In genomic region chr9:110890026-110890783, GRCm38 (mm10) we compare ENCODE assay signal across 13 mouse cellular contexts. TPM values are rescaled to one million over a fixed set of nuclear protein-coding genes. Genes with fewer than 3 reads are reported as not detected.
A peak's percentile ranks its signal among the peaks of the same experiment; 100 is the strongest.
DNase-seq lines count a peak whose midpoint lies in the region; ATAC-seq and TF ChIP-seq lines count a peak whose summit lies in the region.
"Had no signal": no experiment of that assay in that cellular context is flagged by ENCODE, and none has a peak within 500 bp of the region (broad histone marks: within the 10 kb centered on the region; RNA-seq: fewer than 3 reads in every experiment).

No protein-coding gene starts in this region.

- H3K27ac ChIP-seq in midbrain, postnatal 0 days (ENCODE audit: low read depth, low read length) = no peak overlapping the region
- H3K27ac ChIP-seq in midbrain, embryonic 14.5 days (replicated peaks; ENCODE audit: low read depth, low read length) = no peak overlapping the region
- H3K27ac ChIP-seq in cortical plate, adult 2 months (ENCODE audit: insufficient read depth, low read length) = no peak overlapping the region
- H3K27ac ChIP-seq in kidney, postnatal 0 days = no peak overlapping the region
- H3K27ac ChIP-seq in stomach, embryonic 15.5 days = no peak overlapping the region
- H3K27ac ChIP-seq in forebrain, embryonic 12.5 days = no peak overlapping the region
- H3K27ac ChIP-seq: embryonic facial prominence, embryonic 13.5 days; heart, embryonic 15.5 days had no signal

- no peaks in the 10 kb centered on the region for H3K27me3 ChIP-seq in midbrain, postnatal 0 days (ENCODE audit: insufficient read depth, low read length)
- no peaks in the 10 kb centered on the region for H3K27me3 ChIP-seq in midbrain, embryonic 14.5 days (ENCODE audit: control insufficient read depth, insufficient read depth, low read length)
- H3K27me3 ChIP-seq in kidney, postnatal 0 days (ENCODE audit: insufficient read depth, low read length) = no peaks in the 10 kb centered on the region
- H3K27me3 ChIP-seq in stomach, embryonic 15.5 days (replicated peaks) = no peaks in the 10 kb centered on the region
- H3K27me3 ChIP-seq in forebrain, embryonic 12.5 days = peaks cover 10% of the 10 kb centered on the region; the same call in 1 of the 2 replicates
- H3K27me3 ChIP-seq: embryonic facial prominence, embryonic 13.5 days; heart, embryonic 15.5 days had no signal

- WGBS in midbrain, postnatal 0 days = 25% methylated on average over 21 of the region's 21 CpGs
- WGBS in midbrain, embryonic 14.5 days = 13% methylated on average over 21 of the region's 21 CpGs
- WGBS in kidney, postnatal 0 days = 15% methylated on average over 21 of the region's 21 CpGs
- WGBS in stomach, embryonic 15.5 days = 13% methylated on average over 21 of the region's 21 CpGs
- WGBS in forebrain, embryonic 12.5 days = 9% methylated on average over 20 of the region's 21 CpGs

- no peak overlapping the region for H3K9ac ChIP-seq in midbrain, postnatal 0 days (replicated peaks; ENCODE audit: low read length, poor library complexity, severe bottlenecking)
- no peak overlapping the region; the same call in 1 of the 2 replicates for H3K9ac ChIP-seq in midbrain, embryonic 14.5 days (replicated peaks; ENCODE audit: low read length)
- H3K9ac ChIP-seq in kidney, postnatal 0 days (ENCODE audit: low read depth, low read length) = no peak overlapping the region
- H3K9ac ChIP-seq in stomach, embryonic 15.5 days = no peak overlapping the region
- H3K9ac ChIP-seq in forebrain, embryonic 12.5 days = no peak overlapping the region
- H3K9ac ChIP-seq: embryonic facial prominence, embryonic 13.5 days; heart, embryonic 15.5 days had no signal

- DNase-seq in midbrain, postnatal 0 days (ENCODE audit: low spot score) = no peak
- no peak for DNase-seq in midbrain, embryonic 14.5 days
- DNase-seq in kidney, postnatal 0 days (ENCODE audit: low spot score) = peak; percentile 27
- DNase-seq in right cerebral cortex, postnatal 4 days = no peak
- DNase-seq in layer of hippocampus, postnatal 14 days (ENCODE audit: low spot score in 2 of 2) = no peak
- DNase-seq: adrenal gland, adult 2 months had no signal

- no peak overlapping the region for H3K4me2 ChIP-seq in midbrain, postnatal 0 days (ENCODE audit: low read depth, low read length, poor library complexity, severe bottlenecking)
- H3K4me2 ChIP-seq in midbrain, embryonic 14.5 days (ENCODE audit: low read length) = no peak overlapping the region
- H3K4me2 ChIP-seq in kidney, postnatal 0 days (ENCODE audit: low read length) = peak overlapping the region; percentile 27
- H3K4me2 ChIP-seq in stomach, embryonic 15.5 days = peak overlapping the region; percentile 19; the same call in 1 of the 2 replicates
- no peak overlapping the region; the same call in 1 of the 2 replicates for H3K4me2 ChIP-seq in forebrain, embryonic 12.5 days
- H3K4me2 ChIP-seq: embryonic facial prominence, embryonic 13.5 days; heart, embryonic 15.5 days had no signal

- no peaks in the 10 kb centered on the region for H3K4me1 ChIP-seq in midbrain, postnatal 0 days (ENCODE audit: insufficient read depth, low read length)
- no peaks in the 10 kb centered on the region for H3K4me1 ChIP-seq in midbrain, embryonic 14.5 days (ENCODE audit: control insufficient read depth, insufficient read depth, low read length)
- H3K4me1 ChIP-seq in cortical plate, adult 2 months (ENCODE audit: control insufficient read depth, insufficient read depth, low read length) = no peaks in the 10 kb centered on the region
- H3K4me1 ChIP-seq in kidney, postnatal 0 days (replicated peaks; ENCODE audit: insufficient read depth, low read length) = no peaks in the 10 kb centered on the region; the same call in 1 of the 2 replicates
- peaks cover 7% of the 10 kb centered on the region; the same call in 1 of the 2 replicates for H3K4me1 ChIP-seq in stomach, embryonic 15.5 days
- peaks cover 7% of the 10 kb centered on the region; the same call in 1 of the 2 replicates for H3K4me1 ChIP-seq in forebrain, embryonic 12.5 days

- H3K36me3 ChIP-seq in midbrain, postnatal 0 days (ENCODE audit: insufficient read depth, low read length) = no peaks in the 10 kb centered on the region; the same call in 1 of the 2 replicates
- H3K36me3 ChIP-seq in midbrain, embryonic 14.5 days (ENCODE audit: control insufficient read depth, insufficient read depth, low read length) = no peaks in the 10 kb centered on the region
- no peaks in the 10 kb centered on the region for H3K36me3 ChIP-seq in kidney, postnatal 0 days (ENCODE audit: insufficient read depth, low read length)
- no peaks in the 10 kb centered on the region for H3K36me3 ChIP-seq in stomach, embryonic 15.5 days
- no peaks in the 10 kb centered on the region for H3K36me3 ChIP-seq in forebrain, embryonic 12.5 days (replicated peaks)
- H3K36me3 ChIP-seq: embryonic facial prominence, embryonic 13.5 days; heart, embryonic 15.5 days had no signal

- H3K9me3 ChIP-seq in midbrain, postnatal 0 days (ENCODE audit: low read length) = no peaks in the 10 kb centered on the region
- H3K9me3 ChIP-seq in midbrain, embryonic 14.5 days (ENCODE audit: control insufficient read depth, low read length) = no peaks in the 10 kb centered on the region
- H3K9me3 ChIP-seq in kidney, postnatal 0 days (replicated peaks; ENCODE audit: low read length) = no peaks in the 10 kb centered on the region
- no peaks in the 10 kb centered on the region for H3K9me3 ChIP-seq in stomach, embryonic 15.5 days
- H3K9me3 ChIP-seq in forebrain, embryonic 12.5 days = no peaks in the 10 kb centered on the region
- H3K9me3 ChIP-seq: embryonic facial prominence, embryonic 13.5 days; heart, embryonic 15.5 days had no signal

- no peak overlapping the region for H3K4me3 ChIP-seq in midbrain, postnatal 0 days (ENCODE audit: low read depth, low read length)
- no peak overlapping the region for H3K4me3 ChIP-seq in midbrain, embryonic 14.5 days (replicated peaks; ENCODE audit: low read depth, low read length)
- no peak overlapping the region for H3K4me3 ChIP-seq in cortical plate, adult 2 months (ENCODE audit: insufficient read depth, low read length)
- no peak overlapping the region for H3K4me3 ChIP-seq in kidney, postnatal 0 days (replicated peaks; ENCODE audit: low read depth, low read length)
- no peak overlapping the region for H3K4me3 ChIP-seq in stomach, embryonic 15.5 days (replicated peaks)
- no peak overlapping the region for H3K4me3 ChIP-seq in forebrain, embryonic 12.5 days (replicated peaks)
- H3K4me3 ChIP-seq: embryonic facial prominence, embryonic 13.5 days; heart, embryonic 15.5 days had no signal

- no peak for TF ChIP-seq POLR2A in cortical plate, adult 2 months (IDR thresholded peaks at IDR 0.05; ENCODE audit: extremely low read depth, insufficient read depth, low read length)

- no peak for ATAC-seq in midbrain, postnatal 0 days (ENCODE audit: low FRiP score)
- no peak for ATAC-seq in midbrain, embryonic 14.5 days (ENCODE audit: low FRiP score, low TSS enrichment)
- ATAC-seq in kidney, postnatal 0 days (replicated peaks; ENCODE audit: low FRiP score, low read depth) = peak; percentile 34
- ATAC-seq in stomach, embryonic 15.5 days (ENCODE audit: insufficient read depth, low FRiP score, low read depth) = peak; percentile 42; the same call in 1 of the 2 replicates
- no peak for ATAC-seq in forebrain, embryonic 12.5 days (ENCODE audit: low FRiP score)

- TF ChIP-seq CTCF in midbrain, postnatal 0 days (IDR thresholded peaks at IDR 0.05) = peak; percentile 43
- peak; percentile 26; the same call in 1 of the 2 replicates for TF ChIP-seq CTCF in cortical plate, adult 2 months (IDR thresholded peaks at IDR 0.05; ENCODE audit: extremely low read depth, insufficient read depth, low read length)
- TF ChIP-seq CTCF in kidney, postnatal 0 days (IDR thresholded peaks at IDR 0.05; ENCODE audit: low read depth) = peak; percentile 51

RNA-seq across cellular contexts. Expression of gene Tmie, which starts 10.3 kb away (rescaled TPM):
- 3.7 and 7.6 TPM in 2 replicates for total RNA-seq in midbrain, postnatal 0 days (2014; rRNA removed)
- polyA plus RNA-seq in midbrain, postnatal 0 days (2015; fragmentation: Nextera tagmentation; extraction: Ambion mirVana) = 6.6 and 7.6 TPM in 2 replicates
- polyA plus RNA-seq in midbrain, embryonic 14.5 days (2014; fragmentation: Nextera tagmentation; extraction: Ambion mirVana) = 0.75 and 1.5 TPM in 2 replicates
- polyA plus RNA-seq in cortical plate, adult 2 months (2012; rRNA removed) = 1.6 and 2.7 TPM in 2 replicates
- 2.3 and 2.9 TPM in 2 replicates for polyA plus RNA-seq in kidney, postnatal 0 days (2015; fragmentation: Nextera tagmentation; extraction: Ambion mirVana)
- polyA plus RNA-seq in stomach, embryonic 15.5 days (2015; fragmentation: Nextera tagmentation; extraction: Ambion mirVana) = 1.8 TPM in 2 replicates
- 1 to 10 TPM; 1.8 to 2.0 TPM for total RNA-seq in layer of hippocampus, postnatal 14 days (2021)
- polyA plus RNA-seq in forebrain, embryonic 12.5 days (2016; fragmentation: Nextera tagmentation; extraction: Ambion mirVana) = 0.42 and 0.43 TPM in 2 replicates
- total RNA-seq: monocyte, adult 5-6 weeks had no signal

RNA-seq across cellular contexts. Expression of gene Als2cl, which starts 10.5 kb away (rescaled TPM):
- 5.8 and 9.0 TPM in 2 replicates for total RNA-seq in midbrain, postnatal 0 days (2014; rRNA removed)
- 1.2 and 1.6 TPM in 2 replicates for polyA plus RNA-seq in midbrain, postnatal 0 days (2015; fragmentation: Nextera tagmentation; extraction: Ambion mirVana)
- 0.50 and 0.72 TPM in 2 replicates for polyA plus RNA-seq in midbrain, embryonic 14.5 days (2014; fragmentation: Nextera tagmentation; extraction: Ambion mirVana)
- polyA plus RNA-seq in cortical plate, adult 2 months (2012; rRNA removed) = 8.4 and 9.1 TPM in 2 replicates
- 4.1 and 5.3 TPM in 2 replicates for polyA plus RNA-seq in kidney, postnatal 0 days (2015; fragmentation: Nextera tagmentation; extraction: Ambion mirVana)
- polyA plus RNA-seq in stomach, embryonic 15.5 days (2015; fragmentation: Nextera tagmentation; extraction: Ambion mirVana) = 6.0 and 7.2 TPM in 2 replicates
- total RNA-seq in layer of hippocampus, postnatal 14 days (2021) = 10 to 100 TPM; 11.6 to 13.1 TPM
- 1.2 and 1.7 TPM in 2 replicates for polyA plus RNA-seq in forebrain, embryonic 12.5 days (2016; fragmentation: Nextera tagmentation; extraction: Ambion mirVana)

RNA-seq across cellular contexts. Expression of gene Fam240a, which starts 26.5 kb away (rescaled TPM):
- total RNA-seq in midbrain, postnatal 0 days (2014; rRNA removed) = not detected in 2 replicates
- polyA plus RNA-seq in midbrain, postnatal 0 days (2015; fragmentation: Nextera tagmentation; extraction: Ambion mirVana) = not detected in 2 replicates
- polyA plus RNA-seq in midbrain, embryonic 14.5 days (2014; fragmentation: Nextera tagmentation; extraction: Ambion mirVana) = not detected in 2 replicates
- polyA plus RNA-seq in cortical plate, adult 2 months (2012; rRNA removed) = not detected in 2 replicates
- polyA plus RNA-seq in kidney, postnatal 0 days (2015; fragmentation: Nextera tagmentation; extraction: Ambion mirVana) = not detected in 2 replicates
- not detected in 2 replicates for polyA plus RNA-seq in stomach, embryonic 15.5 days (2015; fragmentation: Nextera tagmentation; extraction: Ambion mirVana)
- not detected for total RNA-seq in layer of hippocampus, postnatal 14 days (2021)
- not detected in 2 replicates for polyA plus RNA-seq in forebrain, embryonic 12.5 days (2016; fragmentation: Nextera tagmentation; extraction: Ambion mirVana)
- total RNA-seq: adrenal gland, adult 2 months; left cerebral cortex, adult 8-10 months; monocyte, adult 5-6 weeks had no signal
- polyA plus RNA-seq: adrenal gland, adult 2 months; embryonic facial prominence, embryonic 13.5 days; heart, embryonic 15.5 days had no signal

RNA-seq across cellular contexts. Expression of gene Prss50, which starts 32.4 kb away (rescaled TPM):
- total RNA-seq in midbrain, postnatal 0 days (2014; rRNA removed) = 0.57 and 1.0 TPM in 2 replicates
- polyA plus RNA-seq in midbrain, postnatal 0 days (2015; fragmentation: Nextera tagmentation; extraction: Ambion mirVana) = 1.3 and 1.5 TPM in 2 replicates
- polyA plus RNA-seq in midbrain, embryonic 14.5 days (2014; fragmentation: Nextera tagmentation; extraction: Ambion mirVana) = 0.24 and 0.34 TPM in 2 replicates
- polyA plus RNA-seq in cortical plate, adult 2 months (2012; rRNA removed) = 0.95 and 1.1 TPM in 2 replicates
- polyA plus RNA-seq in kidney, postnatal 0 days (2015; fragmentation: Nextera tagmentation; extraction: Ambion mirVana) = 0.27 and 0.33 TPM in 2 replicates
- 0.98 and 1.5 TPM in 2 replicates for polyA plus RNA-seq in stomach, embryonic 15.5 days (2015; fragmentation: Nextera tagmentation; extraction: Ambion mirVana)
- under 1 TPM in 1 of 2 experiments, not detected in 1; 0.36 TPM for total RNA-seq in layer of hippocampus, postnatal 14 days (2021)
- 0.17 TPM in 1 of 2 replicates, not detected in the other for polyA plus RNA-seq in forebrain, embryonic 12.5 days (2016; fragmentation: Nextera tagmentation; extraction: Ambion mirVana)
- total RNA-seq: adrenal gland, adult 2 months; monocyte, adult 5-6 weeks had no signal
- polyA plus RNA-seq: adrenal gland, adult 2 months; heart, embryonic 15.5 days had no signal

RNA-seq across cellular contexts. Expression of gene Prss46, which starts 45.9 kb away (rescaled TPM):
- total RNA-seq in midbrain, postnatal 0 days (2014; rRNA removed) = not detected in 2 replicates
- polyA plus RNA-seq in midbrain, postnatal 0 days (2015; fragmentation: Nextera tagmentation; extraction: Ambion mirVana) = 0.12 TPM in 1 of 2 replicates, not detected in the other
- not detected in 2 replicates for polyA plus RNA-seq in midbrain, embryonic 14.5 days (2014; fragmentation: Nextera tagmentation; extraction: Ambion mirVana)
- polyA plus RNA-seq in cortical plate, adult 2 months (2012; rRNA removed) = not detected in 2 replicates
- polyA plus RNA-seq in kidney, postnatal 0 days (2015; fragmentation: Nextera tagmentation; extraction: Ambion mirVana) = not detected in 2 replicates
- not detected in 2 replicates for polyA plus RNA-seq in stomach, embryonic 15.5 days (2015; fragmentation: Nextera tagmentation; extraction: Ambion mirVana)
- under 1 TPM in 1 of 2 experiments, not detected in 1; 0.31 TPM for total RNA-seq in layer of hippocampus, postnatal 14 days (2021)
- polyA plus RNA-seq in forebrain, embryonic 12.5 days (2016; fragmentation: Nextera tagmentation; extraction: Ambion mirVana) = not detected in 2 replicates
- total RNA-seq: adrenal gland, adult 2 months; left cerebral cortex, adult 8-10 months; monocyte, adult 5-6 weeks had no signal
- polyA plus RNA-seq: adrenal gland, adult 2 months; embryonic facial prominence, embryonic 13.5 days had no signal

Comparison
In these comparisons a context has a peak if more than half of its experiments do, and no peak if none do; other contexts are left out.
1. ATAC-seq: peak in kidney, postnatal 0 days (single experiment) and stomach, embryonic 15.5 days (single experiment); none in midbrain, postnatal 0 days (single experiment), midbrain, embryonic 14.5 days (single experiment) and forebrain, embryonic 12.5 days (single experiment).
2. H3K4me2 ChIP-seq: peak in kidney, postnatal 0 days (single experiment) and stomach, embryonic 15.5 days (single experiment); none in midbrain, postnatal 0 days (single experiment), midbrain, embryonic 14.5 days (single experiment) and forebrain, embryonic 12.5 days (single experiment).
3. Peak in every context shown above with its lines, with median percentiles within 50 percentile points of each other: CTCF ChIP-seq.